ENCODE assay signal across 9 mouse cellular contexts in genomic region chr16:32246351-32246791, GRCm38 (mm10). TPM values are rescaled to one million over a fixed set of nuclear protein-coding genes. Genes with fewer than 3 reads are reported as not detected.
DNase-seq lines count a peak whose midpoint lies in the region; ATAC-seq lines count a peak whose summit lies in the region.
"Had no signal": no experiment of that assay in that cellular context is flagged by ENCODE, and none has a peak within 500 bp of the region (broad histone marks: within the 10 kb centered on the region; RNA-seq: fewer than 3 reads in every experiment).

No protein-coding gene starts in this region.

- peak overlapping the region; percentile 91 for H3K9ac ChIP-seq in liver, embryonic 11.5 days (ENCODE audit: low read depth, low read length)

- H3K4me2 ChIP-seq in liver, embryonic 11.5 days = peak overlapping the region; percentile 87

- WGBS in liver, embryonic 11.5 days = 0% methylated on average over 39 of the region's 41 CpGs

- no peaks in the 10 kb centered on the region for H3K36me3 ChIP-seq in liver, embryonic 11.5 days (ENCODE audit: control insufficient read depth, insufficient read depth, low read length)

- H3K4me1 ChIP-seq in liver, embryonic 11.5 days (replicated peaks; ENCODE audit: control insufficient read depth, insufficient read depth, low read length) = peaks cover 3% of the 10 kb centered on the region; the same call in 1 of the 2 replicates

- ATAC-seq in common myeloid progenitor, adult 5-6 weeks (replicated peaks; ENCODE audit: low read depth, poor library complexity, severe bottlenecking) = 0 out of 2 replicates have a peak, but pooled peaks have one; percentile 12
- ATAC-seq in liver, embryonic 11.5 days (replicated peaks; ENCODE audit: low FRiP score) = peak; percentile 44

- DNase-seq in B cell, adult 2 months = peak; percentile 45 to 50
- peak; percentile 84 for DNase-seq in ZHBTc4 (ENCODE audit: low read depth, low spot score)
- peak; percentile 31 for DNase-seq in gastrocnemius, postnatal 25 days
- DNase-seq in kidney, adult 18-20 months = peak; percentile 55
- peak; percentile 79 for DNase-seq in liver, embryonic 11.5 days (ENCODE audit: low spot score)
- peak; percentile 68 for DNase-seq in naive thymus-derived CD4-positive, alpha-beta T cell, adult 2 months (ENCODE audit: low read depth)
- DNase-seq in testis, postnatal 14 days (ENCODE audit: low spot score) = peak; percentile 75

- H3K4me3 ChIP-seq in liver, embryonic 11.5 days (ENCODE audit: low read depth, low read length) = peak overlapping the region; percentile 92

- peak overlapping the region; percentile 97 for H3K27ac ChIP-seq in liver, embryonic 11.5 days (ENCODE audit: low read depth, low read length)

- H3K9me3 ChIP-seq in liver, embryonic 11.5 days (ENCODE audit: control insufficient read depth, low read length) = no peaks in the 10 kb centered on the region

- H3K27me3 ChIP-seq in liver, embryonic 11.5 days (replicated peaks; ENCODE audit: control insufficient read depth, insufficient read depth, low read length) = no peaks in the 10 kb centered on the region

RNA-seq across cellular contexts. Expression of gene Fbxo45, which starts 0.6 kb away (rescaled TPM):
- total RNA-seq in common myeloid progenitor, adult 5-6 weeks (2017) = 18.6 and 33.2 TPM in 2 replicates
- total RNA-seq in gastrocnemius, postnatal 25 days (2021) = 10 to 100 TPM; 13.8 to 13.9 TPM
- polyA plus RNA-seq in liver, embryonic 11.5 days (2014; fragmentation: Nextera tagmentation; extraction: Ambion mirVana) = 13.0 and 13.3 TPM in 2 replicates

RNA-seq across cellular contexts. Expression of gene Wdr53, which starts 0.7 kb away (rescaled TPM):
- total RNA-seq in common myeloid progenitor, adult 5-6 weeks (2017) = 14.7 and 17.1 TPM in 2 replicates
- 1 to 10 TPM; 5.2 TPM for total RNA-seq in gastrocnemius, postnatal 25 days (2021)
- polyA plus RNA-seq in liver, embryonic 11.5 days (2014; fragmentation: Nextera tagmentation; extraction: Ambion mirVana) = 22.0 and 23.2 TPM in 2 replicates

RNA-seq across cellular contexts. Expression of gene Smco1, which starts 24.9 kb away (rescaled TPM):
- total RNA-seq in common myeloid progenitor, adult 5-6 weeks (2017) = not detected in 2 replicates
- 10 to 100 TPM; 48.0 to 55.0 TPM for total RNA-seq in gastrocnemius, postnatal 25 days (2021)
- not detected in 2 replicates for polyA plus RNA-seq in liver, embryonic 11.5 days (2014; fragmentation: Nextera tagmentation; extraction: Ambion mirVana)
- total RNA-seq: hematopoietic stem cell, adult 5-6 weeks had no signal

RNA-seq across cellular contexts. Expression of gene Rnf168, which starts 30.9 kb away (rescaled TPM):
- 59.8 and 73.1 TPM in 2 replicates for total RNA-seq in common myeloid progenitor, adult 5-6 weeks (2017)
- 10 to 100 TPM in 1 of 2 experiments, 1 to 10 TPM in 1; 9.8 to 10.5 TPM for total RNA-seq in gastrocnemius, postnatal 25 days (2021)
- polyA plus RNA-seq in liver, embryonic 11.5 days (2014; fragmentation: Nextera tagmentation; extraction: Ambion mirVana) = 19.7 and 20.8 TPM in 2 replicates

Comparison
In these comparisons a context has a peak if more than half of its experiments do, and no peak if none do; other contexts are left out.
1. Peak in every context shown above with its lines: DNase-seq, ATAC-seq, H3K4me3 ChIP-seq and H3K27ac ChIP-seq.
2. DNase-seq: peak in every context shown above with its lines; median percentile 84 in ZHBTc4; 79 in liver, embryonic 11.5 days; 75 in testis, postnatal 14 days; 68 in naive thymus-derived CD4-positive, alpha-beta T cell, adult 2 months; 55 in kidney, adult 18-20 months; 48 in B cell, adult 2 months; 31 in gastrocnemius, postnatal 25 days.
3. RNA of gene Smco1, which starts 24.9 kb away (total RNA-seq): 48.0 to 55.0 TPM in gastrocnemius, postnatal 25 days; not detected in common myeloid progenitor, adult 5-6 weeks; every median in the first group is over 10 times any median in the second.